Mouse (Mus musculus): ENCODE measurements around the gene Megf11.

- TF ChIP-seq CTCF (IDR thresholded peaks at IDR 0.05; ENCODE audit: low read depth, low read length): no peak
- no peak for TF ChIP-seq POLR2A (IDR thresholded peaks at IDR 0.05; ENCODE audit: insufficient read depth, low read length)
- TF ChIP-seq EP300 (IDR thresholded peaks at IDR 0.05; ENCODE audit: insufficient read depth, low read depth, low read length): no peak
Observed at GRCm38 (mm10) chr9:64564315-64564767, 178.9 kb downstream of the Megf11 start.
